Mouse (Mus musculus) gastrocnemius, postnatal 25 days (tissue): ENCODE measurements around the gene Slc22a4. TPM values are rescaled to one million over a fixed set of nuclear protein-coding genes. Genes with fewer than 3 reads are reported as not detected.
"Not testable (repeated sequence)": the region's sequence is repeated elsewhere in the genome, so short reads cannot be mapped to it uniquely, and the experiment has no call there.

Experiments
- DNase-seq: peaks from one replicate; pipeline ENCODE4 v3.0.0; 2022
- total RNA-seq, 2 experiments: library from RNA; stranded (reverse); gene quantifications; 1 replicate in 1 of 2; 2 replicates in 1 of 2; pipeline ENCODE4 v1.2.3; 2021

The Slc22a4 gene
- total RNA-seq, 2 experiments from 2014 or later: 1.6 to 6.9 TPM

GRCm38 (mm10) chr11:54006362-54006761 lies 21.5 kb downstream of the Slc22a4 start:
- not testable (repeated sequence) for DNase-seq

- no peak for DNase-seq
These were observed 23.2 kb downstream of the Slc22a4 start for GRCm38 (mm10) chr11:54004734-54005133.

DNA sequence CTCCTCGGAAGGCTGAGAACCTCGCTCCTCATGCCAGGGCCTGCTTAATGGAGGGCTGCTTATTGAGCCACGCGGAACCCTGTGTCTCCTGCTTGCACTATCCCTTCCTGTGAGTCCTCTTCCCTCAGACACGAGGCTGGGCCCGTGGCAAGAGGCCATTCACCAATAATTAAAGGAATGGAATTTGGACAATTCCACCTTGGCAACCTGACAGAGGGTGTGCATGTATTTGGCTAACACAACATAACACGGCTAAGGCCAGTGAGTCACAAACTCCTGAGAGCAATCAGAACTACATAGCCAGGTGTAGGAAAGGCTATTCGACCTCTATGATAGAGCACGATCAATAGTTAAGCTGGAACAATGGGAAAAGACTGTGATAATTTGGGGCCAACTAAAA lies 23.7 kb downstream of the Slc22a4 start:
- DNase-seq: no peak

DNA sequence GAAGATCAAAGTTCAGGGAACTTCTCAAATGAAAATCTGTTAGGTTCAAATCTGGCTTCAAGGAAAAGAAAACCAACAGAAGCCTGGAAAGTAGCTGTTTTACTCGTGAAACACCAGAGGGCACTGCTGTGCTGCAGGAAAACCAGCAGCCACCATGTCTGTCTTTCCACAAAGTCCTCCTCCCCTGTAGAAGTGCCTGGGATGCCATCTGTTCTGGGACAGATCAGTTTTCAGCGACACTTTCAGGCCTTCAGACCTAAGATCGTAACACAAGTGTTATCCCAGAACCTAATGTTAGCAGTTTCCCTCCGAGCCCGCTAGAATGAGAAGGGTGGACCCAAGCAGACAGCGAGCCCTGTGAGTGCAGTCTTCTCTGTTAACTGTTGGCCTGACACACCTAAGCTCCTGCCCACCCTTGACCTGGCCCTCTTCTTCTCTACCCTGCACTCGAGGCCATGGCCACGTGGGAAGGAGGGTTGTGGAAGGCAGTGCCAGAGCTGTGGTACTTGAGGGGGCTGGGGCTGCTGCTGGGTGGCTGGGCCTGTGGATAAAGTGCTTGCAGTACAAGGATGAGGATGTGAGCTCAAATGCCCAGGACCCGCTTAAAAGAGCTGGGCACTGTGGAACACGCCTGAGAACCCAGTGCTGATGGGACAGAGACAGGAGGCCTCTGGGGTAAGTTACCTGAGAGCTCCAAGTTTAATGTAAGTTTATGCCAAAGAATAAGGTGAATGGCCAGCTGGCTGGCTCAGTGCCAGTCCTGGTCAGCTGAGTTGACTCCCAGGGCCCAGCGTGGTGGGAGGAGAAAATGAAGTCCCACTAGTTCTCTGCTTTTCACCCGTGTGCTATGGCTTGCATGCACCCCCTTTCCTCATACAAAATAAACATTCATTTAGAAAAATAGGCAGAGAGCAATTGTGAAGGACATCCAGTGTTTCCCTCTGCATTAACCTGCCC lies 24.9 kb downstream of the Slc22a4 start:
- peak; percentile 42 for DNase-seq

- DNase-seq: peak; percentile 41
These were observed 25.6 kb downstream of the Slc22a4 start for GRCm38 (mm10) chr11:54002147-54002760.

GRCm38 (mm10) chr11:53997661-53998060 lies 30.2 kb downstream of the Slc22a4 start:
- DNase-seq: no peak

DNA sequence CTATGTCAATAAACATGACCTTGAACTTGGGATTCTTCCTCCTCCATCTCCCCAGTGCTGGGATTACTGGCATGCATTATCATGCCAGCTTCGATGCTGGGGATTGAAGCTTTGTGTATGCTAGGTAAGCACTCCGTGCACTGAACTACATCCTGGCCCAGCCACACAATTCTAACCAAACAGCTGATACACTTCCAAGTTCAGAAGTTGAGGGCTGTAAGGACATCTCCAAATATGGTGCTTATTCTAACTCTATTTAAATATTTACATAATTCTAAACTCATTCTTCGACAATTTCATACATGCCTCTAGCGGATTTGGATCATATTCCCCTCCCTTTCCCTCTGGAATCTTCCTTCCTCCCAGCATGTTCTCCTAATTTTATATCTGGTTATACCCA lies 35.6 kb downstream of the Slc22a4 start:
- DNase-seq: no peak

- no peak for DNase-seq
These were observed 38.7 kb downstream of the Slc22a4 start for GRCm38 (mm10) chr11:53989232-53989631.

DNA sequence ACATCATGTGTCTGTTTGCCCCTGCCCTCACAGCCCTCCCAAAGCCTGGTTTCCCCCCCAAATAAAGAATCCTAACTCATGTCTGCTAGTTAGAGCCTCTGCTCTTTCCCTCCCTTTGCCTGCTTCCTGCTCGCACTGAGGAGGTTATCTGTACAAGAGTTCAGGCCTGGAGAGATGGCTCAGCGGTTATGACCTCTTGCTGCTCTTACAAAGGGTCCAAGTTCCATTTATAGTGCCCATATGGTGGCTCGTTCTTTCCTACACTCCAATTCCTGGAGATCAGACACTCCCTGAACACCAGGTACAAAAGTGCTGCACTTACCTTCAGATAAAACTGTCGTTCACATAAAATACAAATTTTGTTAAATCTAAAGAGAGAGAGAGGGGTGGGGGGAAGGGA lies 39.8 kb downstream of the Slc22a4 start:
- no peak for DNase-seq

GRCm38 (mm10) chr11:53981396-53981795 lies 46.5 kb downstream of the Slc22a4 start:
- no peak for DNase-seq

DNA sequence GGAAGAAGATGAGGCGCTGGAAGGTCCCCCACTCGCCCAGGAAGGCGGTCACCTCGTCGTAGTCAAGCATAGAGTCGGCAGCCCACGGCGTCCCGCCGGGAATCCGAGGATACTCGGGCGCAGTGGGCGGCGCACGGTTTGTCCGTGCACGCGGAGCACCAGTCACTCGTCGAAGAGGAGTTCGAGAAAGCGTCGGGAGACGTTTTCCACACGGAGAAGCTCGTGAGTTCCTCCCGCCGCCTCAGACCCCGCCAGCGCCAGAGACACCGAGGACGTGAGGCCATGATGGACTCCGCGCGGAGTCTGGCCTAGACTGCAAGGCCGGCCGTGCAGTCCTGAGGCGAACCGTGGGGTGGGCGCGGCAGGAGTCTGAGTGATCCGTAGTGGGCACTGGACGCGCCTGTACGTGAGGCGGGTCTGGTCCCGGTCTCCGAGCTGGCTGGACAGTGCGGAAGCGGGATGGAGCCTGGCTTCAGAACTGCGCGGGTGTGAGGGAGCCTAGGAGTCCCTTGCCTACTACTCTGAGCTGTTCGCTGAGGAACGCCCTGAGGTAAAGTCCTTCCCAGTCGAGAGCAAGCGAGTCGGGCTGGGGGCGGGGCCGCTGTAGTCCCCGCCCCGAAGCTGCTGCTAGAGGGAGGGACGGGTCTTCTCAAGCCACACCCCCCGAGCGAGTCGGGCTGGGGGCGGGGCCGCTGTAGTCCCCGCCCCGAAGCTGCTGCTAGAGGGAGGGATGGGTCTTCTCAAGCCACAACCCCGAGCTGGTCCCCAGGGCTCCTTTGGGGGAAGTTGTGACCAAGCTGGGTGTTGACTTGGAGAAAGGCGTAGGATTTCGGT lies 47.9 kb downstream of the Slc22a4 start, which contains the start of gene Slc22a21:
Gene Slc22a21 (minus strand): TSS at position 545 of the 834 bp plus-strand sequence.
- peak; percentile 75 for DNase-seq

DNA sequence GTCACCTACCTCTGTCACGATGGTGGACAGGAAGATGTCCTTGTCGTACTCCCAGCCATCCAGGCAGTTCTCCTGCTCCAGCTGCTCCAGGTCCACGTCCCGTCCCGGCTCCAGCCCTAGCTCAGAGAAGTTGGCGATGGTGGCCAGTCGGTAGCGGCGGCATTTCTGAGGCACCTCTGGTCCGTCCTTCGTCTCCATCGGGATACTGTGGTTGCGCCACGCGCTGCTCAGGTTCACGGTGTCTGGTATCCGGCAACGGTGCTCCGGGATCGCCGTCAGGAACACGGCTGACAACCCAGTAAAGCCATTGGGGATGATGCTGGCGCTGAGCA lies 48.5 kb downstream of the Slc22a4 start:
- DNase-seq: not testable (repeated sequence)

DNA sequence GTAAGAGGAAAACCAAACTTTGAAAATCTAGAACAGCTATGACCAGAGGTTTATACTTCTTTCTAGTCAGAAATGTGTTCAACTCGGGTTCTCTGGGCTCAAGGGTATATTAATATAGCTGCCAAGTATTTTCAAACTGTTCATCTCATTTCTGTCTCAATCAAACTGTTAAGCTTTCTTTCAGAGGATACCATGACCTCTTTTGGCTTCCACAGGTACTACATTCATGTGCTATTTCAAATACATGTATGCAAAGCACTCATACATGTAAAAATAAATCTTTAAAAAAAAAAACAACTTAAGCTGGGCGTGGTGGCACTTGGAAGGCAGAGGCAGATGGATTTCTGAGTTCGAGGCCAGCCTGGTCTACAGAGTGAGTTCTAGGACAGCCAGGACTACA lies 50.2 kb downstream of the Slc22a4 start:
- DNase-seq: no peak

GRCm38 (mm10) chr11:53975559-53975958 lies 52.3 kb downstream of the Slc22a4 start:
- DNase-seq: no peak

- no peak for DNase-seq
These were observed 68.9 kb downstream of the Slc22a4 start for GRCm38 (mm10) chr11:53958984-53959383.

DNA sequence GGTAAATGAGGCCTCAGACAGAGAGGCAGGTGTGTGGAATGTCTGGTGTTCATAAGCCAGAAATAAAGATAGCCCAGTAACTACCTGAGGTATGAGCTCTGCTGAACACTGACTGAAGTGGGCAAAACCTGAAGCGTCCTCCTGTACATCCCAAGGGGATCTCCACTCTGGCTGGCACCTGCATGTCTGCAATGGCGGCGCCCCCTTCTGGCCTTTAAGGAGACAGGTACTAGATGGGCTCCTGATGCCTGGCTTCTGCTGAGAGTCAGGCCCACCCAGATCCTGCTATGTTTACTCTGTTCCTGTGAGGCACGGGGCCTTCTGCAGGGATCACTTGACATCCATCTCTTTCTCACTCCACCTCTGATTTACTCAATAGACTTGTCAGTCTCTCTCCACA lies 69.7 kb downstream of the Slc22a4 start:
- not testable (repeated sequence) for DNase-seq

GRCm38 (mm10) chr11:53956636-53957035 lies 71.3 kb downstream of the Slc22a4 start:
- no peak for DNase-seq

GRCm38 (mm10) chr11:53954653-53955052 lies 73.2 kb downstream of the Slc22a4 start:
- DNase-seq: no peak

DNA sequence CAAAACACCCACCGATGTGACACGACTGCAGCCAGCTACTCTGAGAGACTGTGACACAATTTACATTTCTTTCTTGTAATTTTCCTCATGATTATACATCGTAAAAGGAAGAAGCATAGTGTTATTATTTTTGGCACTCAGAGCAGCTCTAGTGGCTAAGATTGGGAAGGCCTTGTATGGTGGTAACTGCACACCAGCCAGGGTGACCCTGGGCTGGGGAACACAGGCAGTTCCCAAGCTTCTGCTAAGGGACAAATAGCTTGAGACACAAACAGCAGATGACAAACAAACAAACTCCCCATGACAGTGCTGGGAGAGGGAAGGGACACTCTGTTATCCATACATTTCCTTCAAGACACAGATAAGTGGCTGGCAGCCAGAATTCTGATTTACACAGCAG lies 77.8 kb downstream of the Slc22a4 start:
- DNase-seq: not testable (repeated sequence)
